Mouse (Mus musculus): ENCODE results near the gene Spint2. TPM values are rescaled to one million over a fixed set of nuclear protein-coding genes. Genes with fewer than 3 reads are reported as not detected.

Spint2 gene
- polyA plus RNA-seq (2015; fragmentation: Nextera tagmentation; extraction: Ambion mirVana): 685 and 722 TPM in 2 replicates

DNA sequence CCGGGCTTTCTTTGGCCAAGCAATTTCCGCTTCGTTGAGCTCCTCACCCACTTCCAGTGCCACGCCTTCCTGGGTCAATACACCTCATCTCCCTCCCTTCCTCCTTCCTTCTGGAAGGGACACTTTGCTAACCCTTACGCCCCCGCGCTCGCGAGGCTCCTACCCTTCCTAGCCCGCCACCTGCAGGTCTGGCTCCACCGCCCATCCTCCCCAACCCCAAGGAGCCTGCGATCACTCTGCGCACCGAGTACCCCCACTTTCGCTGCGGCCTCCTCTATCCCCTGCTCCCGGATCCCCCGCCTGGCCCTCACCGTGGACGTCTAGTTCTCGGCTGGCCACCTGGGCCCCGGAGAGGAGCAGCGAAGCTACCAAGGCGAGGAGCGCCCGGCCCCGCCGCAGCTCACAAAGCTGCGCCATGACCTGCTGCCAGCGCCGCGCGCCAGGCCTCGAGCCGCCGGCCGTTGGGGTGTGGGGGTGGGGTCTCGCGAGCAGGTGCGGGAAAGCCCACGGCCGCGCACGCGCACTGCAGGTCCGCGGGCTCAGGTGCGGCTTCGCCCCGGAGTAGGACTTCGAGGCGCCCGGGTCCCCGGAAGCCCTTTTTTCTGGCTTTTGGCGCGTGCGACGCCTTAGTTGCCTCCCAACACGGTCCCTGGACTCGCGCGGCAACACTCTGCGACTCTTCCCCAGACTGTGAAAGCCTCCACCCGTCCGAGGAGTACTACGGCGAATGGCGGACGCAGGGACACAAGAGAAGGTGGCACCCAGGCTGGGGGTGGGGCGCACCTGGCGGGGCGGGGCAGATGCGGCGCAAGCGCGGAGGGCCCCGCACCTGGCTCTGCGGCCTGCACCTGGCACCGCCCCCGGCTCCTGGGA is at the start of gene Spint2:
Gene Spint2 (minus strand): TSS at position 712 of the 873 bp plus-strand sequence.
- TF ChIP-seq CTCF (IDR thresholded peaks at IDR 0.05; ENCODE audit: low read depth): peak; percentile 66
- peak; percentile 91 for ATAC-seq
- under 1% methylated on average over 76 of the region's 80 CpGs for WGBS

DNA sequence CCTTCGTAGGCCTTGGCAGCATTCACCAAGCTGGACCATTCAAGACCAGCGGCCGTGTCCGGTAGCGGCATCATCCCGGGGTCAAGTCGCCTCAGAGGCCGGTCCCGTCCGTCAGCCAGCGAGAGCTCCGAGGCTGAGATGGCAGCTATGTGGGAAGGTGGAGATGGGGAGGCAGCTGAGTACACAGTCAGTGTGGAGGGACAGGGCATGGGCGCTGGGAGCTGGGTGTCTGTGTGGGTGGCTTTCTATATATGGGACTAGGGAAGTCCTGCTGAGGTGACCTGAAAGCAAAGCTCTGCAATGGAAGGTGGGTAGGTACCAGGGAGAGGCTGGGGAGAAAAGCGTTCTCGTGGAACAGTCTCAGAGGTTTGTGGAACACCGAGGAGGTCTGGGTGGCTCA is 47.3 kb upstream of the Spint2 start:
- no peaks in the 10 kb centered on the region for H3K9me3 ChIP-seq (ENCODE audit: control insufficient read depth)
- no peak overlapping the region for H3K9ac ChIP-seq (ENCODE audit: low read depth, low read length)
- TF ChIP-seq CTCF (IDR thresholded peaks at IDR 0.05; ENCODE audit: low read depth): no peak
- peaks cover 82% of the 10 kb centered on the region for H3K36me3 ChIP-seq (ENCODE audit: control insufficient read depth, insufficient read depth)
- no peak overlapping the region for H3K4me3 ChIP-seq (ENCODE audit: low read depth, low read length)
- no peaks in the 10 kb centered on the region for H3K27me3 ChIP-seq (replicated peaks; ENCODE audit: control insufficient read depth, insufficient read depth, low read length)
- H3K4me1 ChIP-seq (replicated peaks; ENCODE audit: control insufficient read depth, insufficient read depth, low read length): no peaks in the 10 kb centered on the region
- no peak overlapping the region for H3K27ac ChIP-seq (ENCODE audit: low read depth, low read length)
- no peak overlapping the region for H3K4me2 ChIP-seq (replicated peaks; ENCODE audit: low read depth)
- WGBS: 91% methylated on average over 16 of the region's 16 CpGs
- no peak for ATAC-seq

More for the DNA sequence above, at the start of gene Spint2:
- Histone ChIP-seq H3K27ac (ENCODE audit: low read depth, low read length) (peak within 1 kb of the TSS; percentile 94), H3K9me3 (ENCODE audit: control insufficient read depth) (no peaks in the 10 kb centered on the region), H3K9ac (ENCODE audit: low read depth, low read length) (peak within 1 kb of the TSS; percentile 91), H3K4me2 (replicated peaks; ENCODE audit: low read depth) (peak within 1 kb of the TSS; percentile 70), H3K4me1 (replicated peaks; ENCODE audit: control insufficient read depth, insufficient read depth, low read length) (no peaks in the 10 kb centered on the region; the same call in 1 of the 2 replicates), H3K36me3 (ENCODE audit: control insufficient read depth, insufficient read depth) (no peaks in the 10 kb centered on the region), H3K4me3 (ENCODE audit: low read depth, low read length) (peak within 1 kb of the TSS; percentile 71), H3K27me3 (replicated peaks; ENCODE audit: control insufficient read depth, insufficient read depth, low read length) (no peaks in the 10 kb centered on the region)

DNA sequence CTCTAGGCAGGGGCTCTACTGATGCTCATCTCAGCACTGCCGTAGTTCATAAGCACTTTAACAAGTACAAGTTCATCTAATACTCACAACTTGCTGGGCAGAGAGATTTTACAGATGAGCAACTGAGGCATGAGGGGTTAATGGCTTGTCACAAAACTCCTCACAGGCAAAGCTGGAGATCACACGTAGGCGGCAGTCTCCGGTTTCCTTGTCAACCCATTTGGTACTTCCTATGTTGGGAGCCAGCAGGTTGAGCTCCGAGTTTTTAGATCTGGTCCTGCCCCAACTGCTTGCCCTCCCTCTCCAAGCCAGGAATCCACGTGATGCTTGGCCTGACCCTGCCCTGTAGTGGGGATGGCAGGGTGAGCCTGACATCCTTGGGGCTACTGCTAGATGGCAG is 45.4 kb upstream of the Spint2 start:
- peaks cover 86% of the 10 kb centered on the region for H3K36me3 ChIP-seq (ENCODE audit: control insufficient read depth, insufficient read depth)
- no peaks in the 10 kb centered on the region for H3K27me3 ChIP-seq (replicated peaks; ENCODE audit: control insufficient read depth, insufficient read depth, low read length)
- no peak overlapping the region for H3K4me2 ChIP-seq (replicated peaks; ENCODE audit: low read depth)
- ATAC-seq: no peak
- H3K9ac ChIP-seq (ENCODE audit: low read depth, low read length): no peak overlapping the region
- H3K9me3 ChIP-seq (ENCODE audit: control insufficient read depth): no peaks in the 10 kb centered on the region
- H3K27ac ChIP-seq (ENCODE audit: low read depth, low read length): no peak overlapping the region
- H3K4me3 ChIP-seq (ENCODE audit: low read depth, low read length): no peak overlapping the region
- 85% methylated on average over 6 of the region's 6 CpGs for WGBS
- no peak for TF ChIP-seq CTCF (IDR thresholded peaks at IDR 0.05; ENCODE audit: low read depth)
- no peaks in the 10 kb centered on the region for H3K4me1 ChIP-seq (replicated peaks; ENCODE audit: control insufficient read depth, insufficient read depth, low read length)

DNA sequence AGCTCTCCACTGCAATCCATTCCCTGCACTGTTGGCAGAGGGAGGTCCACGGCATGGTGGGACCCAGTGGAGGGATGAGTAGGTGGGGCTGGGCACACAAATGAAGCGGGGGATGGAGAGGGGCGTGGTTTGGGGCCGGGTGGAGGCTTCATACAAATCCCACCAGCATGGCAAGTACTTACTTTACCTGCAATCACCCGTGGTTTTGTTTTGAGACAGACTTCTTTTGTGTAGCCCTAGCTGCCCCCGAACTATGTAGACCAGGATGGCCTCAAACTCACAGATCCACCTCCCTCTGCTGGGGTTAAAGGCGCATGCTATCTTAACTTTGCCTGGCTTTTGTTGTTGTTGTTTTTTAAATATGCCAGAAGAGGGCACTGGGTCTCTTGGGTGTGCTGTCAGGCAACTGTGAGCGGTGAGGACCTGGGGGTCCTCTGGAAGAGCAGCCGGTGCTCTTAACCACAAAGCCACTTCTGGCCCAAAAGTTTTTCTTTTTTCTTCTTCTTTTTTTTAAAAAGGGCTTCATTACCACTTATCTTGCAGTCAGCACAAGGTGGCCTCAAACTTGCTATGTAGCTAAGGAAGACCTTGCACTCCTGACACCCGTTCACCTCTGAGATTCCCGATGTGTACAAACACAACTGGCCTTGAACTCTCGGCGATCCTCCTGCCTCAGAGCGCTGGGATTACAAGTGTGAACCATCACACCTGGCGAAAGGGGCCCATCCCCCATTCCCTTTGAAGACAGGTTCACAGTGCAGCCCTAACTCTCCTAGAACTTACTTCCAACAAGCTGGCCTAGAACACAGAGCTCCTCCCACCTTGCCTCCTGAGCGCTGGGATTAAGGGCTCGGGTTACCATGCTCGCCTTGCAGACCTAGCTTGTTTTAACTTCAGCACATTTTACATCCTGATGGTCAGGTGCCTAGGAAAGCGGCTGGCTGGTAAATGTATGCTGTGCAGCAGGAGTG is 37.9 kb upstream of the Spint2 start:
- H3K9me3 ChIP-seq (ENCODE audit: control insufficient read depth): no peaks in the 10 kb centered on the region
- ATAC-seq: no peak
- 0 out of 2 replicates have a peak overlapping the region, but pooled peaks have one; percentile 11 for H3K9ac ChIP-seq (ENCODE audit: low read depth, low read length)
- peaks cover 6% of the 10 kb centered on the region; the same call in 1 of the 2 replicates for H3K4me1 ChIP-seq (replicated peaks; ENCODE audit: control insufficient read depth, insufficient read depth, low read length)
- TF ChIP-seq CTCF (IDR thresholded peaks at IDR 0.05; ENCODE audit: low read depth): peak; percentile 49
- no peaks in the 10 kb centered on the region for H3K27me3 ChIP-seq (replicated peaks; ENCODE audit: control insufficient read depth, insufficient read depth, low read length)
- 23% methylated on average over 19 of the region's 19 CpGs for WGBS
- peak overlapping the region; percentile 11; the same call in 1 of the 2 replicates for H3K4me3 ChIP-seq (ENCODE audit: low read depth, low read length)
- peaks cover 36% of the 10 kb centered on the region for H3K36me3 ChIP-seq (ENCODE audit: control insufficient read depth, insufficient read depth)
- peak overlapping the region; percentile 50 for H3K27ac ChIP-seq (ENCODE audit: low read depth, low read length)
- H3K4me2 ChIP-seq (replicated peaks; ENCODE audit: low read depth): peak overlapping the region; percentile 49

DNA sequence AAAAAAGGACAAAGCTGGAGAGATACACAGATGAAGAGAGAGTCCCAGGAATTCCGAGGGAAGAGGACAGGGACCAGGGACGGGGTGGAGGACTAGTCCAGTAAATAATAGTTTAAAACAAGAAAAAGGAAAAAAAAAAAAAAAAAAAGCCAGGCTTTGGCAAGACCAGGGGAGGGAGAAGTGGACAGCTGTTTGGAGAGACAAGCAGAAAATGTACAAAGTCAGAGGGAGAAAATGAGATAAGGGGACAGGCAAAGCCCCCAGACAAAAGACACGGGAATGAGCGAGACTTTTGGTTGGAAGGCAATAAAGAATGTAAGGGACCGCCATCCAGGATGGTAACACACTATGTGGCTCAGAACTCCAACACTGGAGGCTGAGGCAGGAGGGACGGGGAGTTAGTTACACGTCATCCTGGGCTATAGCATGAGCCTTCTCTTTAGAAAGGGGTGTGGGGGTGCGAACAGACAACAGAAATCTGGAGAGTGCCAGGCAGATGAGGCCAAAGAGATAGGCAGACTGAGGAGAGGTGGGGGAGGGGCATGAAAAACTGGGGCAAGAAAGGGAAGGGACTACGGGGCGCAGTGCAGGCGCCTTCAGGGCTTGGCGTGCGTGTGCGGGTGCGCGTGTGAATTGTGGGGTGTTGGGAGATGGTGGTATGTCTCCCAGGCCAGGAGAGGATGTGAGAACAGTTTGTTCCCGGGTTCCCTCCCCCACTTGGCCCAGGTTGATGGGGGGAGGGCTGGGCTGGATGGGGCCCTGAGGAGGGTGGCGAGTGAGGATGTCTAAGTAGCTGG is 36.6 kb upstream of the Spint2 start:
- peak overlapping the region; percentile 11; the same call in 1 of the 2 replicates for H3K4me3 ChIP-seq (ENCODE audit: low read depth, low read length)
- ATAC-seq: 0 out of 2 replicates have a peak, but pooled peaks have one; percentile 17
- TF ChIP-seq CTCF (IDR thresholded peaks at IDR 0.05; ENCODE audit: low read depth): no peak
- H3K9ac ChIP-seq (ENCODE audit: low read depth, low read length): no peak overlapping the region
- peaks cover 26% of the 10 kb centered on the region for H3K36me3 ChIP-seq (ENCODE audit: control insufficient read depth, insufficient read depth)
- H3K9me3 ChIP-seq (ENCODE audit: control insufficient read depth): no peaks in the 10 kb centered on the region
- peaks cover 6% of the 10 kb centered on the region; the same call in 1 of the 2 replicates for H3K4me1 ChIP-seq (replicated peaks; ENCODE audit: control insufficient read depth, insufficient read depth, low read length)
- H3K27me3 ChIP-seq (replicated peaks; ENCODE audit: control insufficient read depth, insufficient read depth, low read length): no peaks in the 10 kb centered on the region
- peak overlapping the region; percentile 49 for H3K4me2 ChIP-seq (replicated peaks; ENCODE audit: low read depth)
- peak overlapping the region; percentile 35; the same call in 1 of the 2 replicates for H3K27ac ChIP-seq (ENCODE audit: low read depth, low read length)
- 6% methylated on average over 18 of the region's 18 CpGs for WGBS

Data from intestine, postnatal 0 days (tissue).